Mouse (Mus musculus) cerebellum, adult 9-10 months (tissue): ENCODE measurements around the gene Gm15155.

ENCODE experiments used
- DNase-seq: peaks from one replicate; pipeline ENCODE4 v3.0.0; 2022

The Gm15155 gene

DNA sequence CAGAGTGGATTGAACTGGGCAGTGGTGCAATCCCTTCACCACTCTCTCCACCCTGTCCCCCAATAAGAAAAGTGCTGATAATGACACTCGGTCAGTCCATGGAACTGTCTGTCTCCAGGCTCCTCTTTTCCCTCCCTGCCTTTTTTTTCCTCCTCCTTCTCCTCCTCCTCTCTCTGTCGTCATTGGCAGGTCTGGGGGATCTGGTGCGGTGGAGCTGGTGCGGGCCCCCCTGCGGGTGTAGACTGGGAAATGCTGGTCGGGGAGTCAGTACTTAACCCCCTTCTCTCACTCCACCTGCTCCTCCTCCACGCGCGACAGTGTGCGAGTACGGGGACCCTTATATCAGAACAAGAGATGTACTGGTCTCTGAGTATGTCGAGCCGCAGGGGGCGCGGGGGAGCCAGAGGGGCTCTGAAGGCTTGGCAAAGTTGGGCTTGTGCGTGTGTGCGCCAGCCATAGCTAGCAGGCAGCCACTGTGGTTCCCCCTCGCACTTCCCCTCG lies at the start of gene Gm15155:
TSS of gene Gm15155 (plus strand) at position 401 of the 501 bp plus-strand sequence.
- DNase-seq: peak; percentile 70

DNA sequence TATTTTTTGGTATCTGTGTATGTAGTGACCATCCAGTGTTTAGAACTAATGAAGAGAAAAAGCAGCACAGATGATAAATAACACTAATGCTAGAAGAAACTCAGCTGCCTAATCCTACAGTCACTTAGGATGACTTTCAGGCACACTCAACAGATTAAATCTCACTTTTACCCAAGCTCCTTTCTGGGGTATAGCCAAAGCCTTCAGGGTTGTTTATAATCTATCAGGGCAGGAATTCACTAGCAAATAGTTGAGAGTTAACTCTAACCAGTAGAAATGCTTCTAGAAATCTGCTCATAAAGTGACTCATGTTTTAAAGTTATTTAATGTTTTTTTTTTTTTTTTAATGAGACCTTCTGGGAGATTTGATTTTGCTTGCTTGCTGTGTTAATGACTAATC lies 44.8 kb upstream of the Gm15155 start:
- no peak for DNase-seq

DNA sequence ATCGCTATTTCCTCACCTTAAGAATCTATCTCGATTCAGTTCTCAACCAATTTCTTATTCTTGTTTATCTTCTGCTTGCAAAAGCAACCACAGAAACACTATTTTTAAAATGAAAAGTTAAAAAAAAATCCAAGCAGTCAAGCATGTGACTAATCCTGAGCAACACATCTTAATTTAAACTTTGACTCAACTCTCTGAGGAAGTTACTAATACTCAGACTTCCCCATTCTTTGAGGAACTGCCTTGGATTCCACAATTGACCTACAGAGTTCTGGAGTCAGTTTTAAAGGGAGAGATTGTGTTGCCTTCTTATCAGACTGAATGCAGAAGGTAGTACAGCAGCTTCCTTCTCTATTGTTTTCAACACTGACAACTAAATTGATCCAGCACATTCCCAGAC lies 40.0 kb upstream of the Gm15155 start:
- no peak for DNase-seq

GRCm38 (mm10) chrX:155591490-155591889 lies 33.1 kb upstream of the Gm15155 start:
- peak; percentile 82 for DNase-seq

DNA sequence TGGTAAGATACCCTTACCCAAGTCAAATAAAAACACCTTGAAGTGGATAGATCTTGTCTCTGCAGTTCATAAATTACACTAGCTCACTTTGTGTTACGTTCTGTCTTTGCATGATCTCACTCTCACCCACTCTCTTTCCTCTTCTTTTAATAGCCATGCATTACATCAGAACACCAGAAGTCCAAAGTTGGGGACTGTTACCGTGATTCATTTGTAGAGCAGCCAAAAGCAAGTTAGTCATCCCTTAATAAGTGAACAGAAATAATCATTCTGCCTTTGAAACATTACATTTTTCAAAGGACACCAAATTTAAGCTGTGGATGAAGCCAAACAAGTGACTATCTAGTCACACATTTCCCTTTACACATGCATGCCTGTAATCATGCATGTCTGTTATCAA lies 32.1 kb upstream of the Gm15155 start:
- no peak for DNase-seq

DNA sequence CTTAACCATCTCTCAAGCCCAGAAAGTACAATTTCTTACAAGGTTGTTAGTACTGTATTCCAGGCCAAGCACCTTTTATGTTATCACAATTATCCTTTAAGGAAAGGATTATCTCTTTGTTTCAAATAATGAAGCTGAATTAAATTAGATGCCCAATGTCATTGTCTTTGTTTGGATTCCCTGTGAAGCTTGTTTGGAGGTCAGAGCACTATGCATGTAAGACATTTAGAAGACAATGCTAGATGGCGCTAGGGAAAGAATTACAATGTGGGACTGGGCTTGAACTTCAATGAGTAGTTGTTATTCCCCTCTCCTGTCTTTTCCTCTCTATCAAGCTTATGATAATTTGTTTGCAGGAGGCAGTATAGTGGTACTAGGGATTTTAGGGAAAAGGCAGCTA lies 29.9 kb upstream of the Gm15155 start:
- no peak for DNase-seq

- DNase-seq: no peak
Measured at GRCm38 (mm10) chrX:155596390-155596789, 28.2 kb upstream of the Gm15155 start.

- DNase-seq: no peak
Measured at GRCm38 (mm10) chrX:155601196-155601595, 23.3 kb upstream of the Gm15155 start.

GRCm38 (mm10) chrX:155622527-155622926 lies 2.0 kb upstream of the Gm15155 start:
- DNase-seq: peak; percentile 54

- peak; percentile 53 for DNase-seq
Measured at GRCm38 (mm10) chrX:155622961-155623599, 1.5 kb upstream of the Gm15155 start.

GRCm38 (mm10) chrX:155623701-155624281 lies 750 bp upstream of the Gm15155 start, which contains the start of gene Ptchd1:
Gene Ptchd1 (minus strand): TSS chrX:155623814.
- DNase-seq: peak; percentile 44

DNA sequence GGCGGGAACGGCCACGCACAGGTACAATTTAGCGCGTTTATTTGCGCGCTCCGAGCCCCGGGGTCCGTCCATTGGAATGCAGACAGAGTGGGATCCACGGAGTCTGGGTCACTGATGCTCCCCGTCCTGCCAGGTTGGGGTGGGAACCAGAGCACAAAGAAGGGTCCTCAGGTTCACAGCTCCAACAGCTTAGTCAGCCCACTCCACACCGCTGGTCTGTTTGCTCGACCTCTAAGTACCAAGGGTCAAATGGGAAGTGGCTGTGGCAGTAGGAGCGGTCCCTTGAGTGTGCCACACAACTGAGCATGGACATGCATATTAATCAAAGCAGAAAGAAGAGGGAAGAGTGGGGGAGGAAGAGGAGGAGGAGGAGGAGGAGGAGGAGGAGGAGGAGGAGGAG lies 354 bp downstream of the Gm15155 start:
- DNase-seq: no peak

DNA sequence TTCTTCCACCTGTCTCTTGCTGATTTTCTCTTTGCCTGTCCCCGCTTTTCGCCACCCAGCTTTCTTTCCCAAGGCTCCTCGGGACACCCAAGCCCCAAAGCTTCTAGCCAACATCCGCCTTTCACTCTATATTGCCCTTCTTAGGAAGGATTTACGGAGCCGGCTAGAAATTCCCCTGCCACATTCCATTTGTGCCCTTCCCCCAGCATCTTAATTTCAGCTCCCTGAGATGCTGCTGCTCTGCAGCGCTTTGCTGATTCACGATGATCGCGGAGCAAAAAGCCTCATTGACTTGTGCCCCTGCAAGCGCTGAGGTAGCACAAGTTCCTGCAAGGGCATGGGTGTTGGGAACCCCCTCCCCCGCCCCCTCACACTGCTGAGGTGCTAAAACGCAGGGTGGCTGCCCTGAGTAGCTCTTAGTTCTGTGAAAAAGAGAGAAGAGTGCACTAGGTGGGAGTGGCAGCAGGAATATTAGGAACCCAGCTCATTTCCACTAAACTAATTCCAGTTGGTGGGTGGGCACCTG lies 1.2 kb downstream of the Gm15155 start:
- DNase-seq: no peak

DNA sequence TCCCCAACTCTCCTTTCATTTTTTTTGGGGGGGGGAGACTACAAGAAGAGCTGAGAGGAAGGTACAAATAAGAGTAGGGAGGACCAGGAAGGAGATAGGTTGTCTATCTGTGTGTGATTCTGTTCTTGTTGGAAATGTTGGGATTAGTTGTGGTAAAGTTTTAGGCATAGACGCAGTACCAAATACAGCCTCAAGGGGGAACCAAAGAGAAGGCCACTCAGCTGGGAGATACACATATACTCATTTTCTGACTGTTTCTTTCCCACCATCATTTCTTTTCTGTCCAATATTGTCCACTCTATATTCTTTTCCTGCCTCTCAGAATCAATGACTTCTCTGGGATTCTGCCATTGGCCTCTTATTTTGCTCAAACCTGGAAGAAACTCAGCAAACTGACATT lies 19.4 kb downstream of the Gm15155 start:
- peak; percentile 44 for DNase-seq

GRCm38 (mm10) chrX:155645975-155646374 lies 21.4 kb downstream of the Gm15155 start:
- no peak for DNase-seq

- peak; percentile 76 for DNase-seq
Measured at GRCm38 (mm10) chrX:155657971-155658370, 33.4 kb downstream of the Gm15155 start.

- peak; percentile 42 for DNase-seq
Measured at GRCm38 (mm10) chrX:155690440-155690839, 65.9 kb downstream of the Gm15155 start.

- DNase-seq: no peak
Measured at GRCm38 (mm10) chrX:155724157-155724556, 99.6 kb downstream of the Gm15155 start.

DNA sequence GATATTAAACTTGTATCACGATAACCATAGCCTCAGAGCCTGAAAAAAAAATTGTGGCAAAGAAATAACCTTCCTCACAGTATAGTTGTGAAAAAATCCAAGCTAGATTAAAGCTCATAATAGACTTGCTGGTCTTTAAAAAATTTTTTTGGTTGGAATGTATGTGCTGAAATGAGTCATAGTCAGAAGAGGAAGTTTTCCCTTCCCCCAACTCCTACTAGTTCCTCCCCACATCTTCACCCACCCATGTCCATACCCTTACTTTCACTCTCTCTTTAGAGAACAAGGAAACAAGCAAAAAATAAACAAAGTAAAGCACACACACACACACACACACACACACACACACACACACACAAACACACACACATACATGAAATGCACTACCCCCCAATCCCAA lies 103.8 kb downstream of the Gm15155 start:
- DNase-seq: no peak

- no peak for DNase-seq
Measured at GRCm38 (mm10) chrX:155888118-155888517, 263.6 kb downstream of the Gm15155 start.

DNA sequence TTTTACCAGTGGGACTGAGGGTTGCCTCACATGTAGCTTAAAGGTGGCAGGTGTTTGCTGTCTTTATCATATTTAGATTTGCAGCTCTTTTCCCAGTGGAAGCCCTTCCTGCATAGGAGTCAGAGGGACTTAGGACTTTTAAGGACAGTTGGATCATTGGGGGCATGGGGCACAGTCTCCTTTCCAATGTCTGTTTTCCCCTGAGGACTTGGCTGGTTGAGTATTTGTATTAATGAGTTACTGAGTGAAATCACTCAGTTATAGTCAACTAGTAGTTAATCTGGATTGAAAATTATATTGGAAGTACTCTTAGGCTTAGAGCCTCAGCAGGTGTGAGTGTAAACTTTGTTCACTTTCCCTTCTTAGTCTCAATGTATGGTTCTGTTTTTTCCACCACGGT lies 275.5 kb downstream of the Gm15155 start:
- DNase-seq: no peak

DNA sequence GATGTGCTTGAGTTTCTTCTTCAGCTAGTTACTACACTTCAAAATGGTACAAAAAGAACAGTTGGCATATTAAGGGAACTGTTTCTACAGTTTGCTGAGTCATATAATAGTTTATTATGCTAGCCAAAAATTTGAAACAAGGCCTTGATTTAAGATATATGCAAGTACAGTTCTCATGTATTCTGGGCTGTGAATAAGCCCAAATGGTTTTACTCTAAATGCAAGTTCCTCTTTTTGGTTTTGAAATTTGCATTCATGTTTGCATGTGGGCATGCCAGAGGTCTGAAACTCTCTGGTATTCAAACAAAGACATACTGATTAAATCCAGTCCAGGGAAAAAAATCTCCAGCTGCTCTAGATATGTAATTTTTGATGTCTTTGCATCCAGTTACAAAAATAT lies 277.2 kb downstream of the Gm15155 start:
- no peak for DNase-seq

DNA sequence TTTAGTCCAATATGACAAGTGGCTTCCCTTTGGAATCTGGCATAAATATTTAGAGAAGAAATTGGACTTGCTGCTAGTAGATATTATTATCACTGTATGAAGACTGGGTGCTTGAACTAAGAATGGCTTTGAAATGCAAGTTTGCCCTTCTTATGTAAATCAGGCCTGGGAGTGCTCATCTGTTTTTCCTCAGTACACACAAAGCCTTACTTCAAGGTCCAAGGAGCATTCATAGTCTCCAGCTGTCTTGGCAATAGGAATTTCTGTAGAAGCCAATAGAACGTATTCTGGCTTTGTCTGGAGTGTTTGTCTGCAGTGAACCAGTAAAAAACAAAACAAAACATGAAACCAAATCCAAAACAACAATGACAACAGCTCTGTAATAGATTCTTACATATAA lies 278.6 kb downstream of the Gm15155 start:
- DNase-seq: no peak

GRCm38 (mm10) chrX:156009756-156010155 lies 385.2 kb downstream of the Gm15155 start:
- DNase-seq: no peak
